Mouse (Mus musculus) limb, embryonic 14.5 days (tissue): ENCODE measurements around the gene Gm20388. TPM values are rescaled to one million over a fixed set of nuclear protein-coding genes. Genes with fewer than 3 reads are reported as not detected.
A peak's percentile ranks its signal among the peaks of the same experiment; 100 is the strongest.

ENCODE experiments used
- ATAC-seq: fragments of 200-750 bp; cut with Nextera tagmentation; 2 replicates; pipeline ENCODE4 v1.8.0; 2017; ENCODE audit warnings: low read depth, moderate number of reproducible peaks, moderate TSS enrichment; ENCODE audit not compliant: low FRiP score
- DNase-seq: peaks from one replicate; pipeline ENCODE4 v3.0.0-alpha.2; 2015; ENCODE audit warnings: low spot score
- H3K27ac ChIP-seq: fragments of 300-500 bp; sonication (generic); replicated peaks from 2 replicates; pipeline ENCODE4 v1.5.1; 2014; ENCODE audit warnings: low read depth, mild to moderate bottlenecking, low read length, moderate library complexity, mixed read lengths
- H3K27me3 ChIP-seq: fragments of 300-500 bp; sonication (generic); 2 replicates; pipeline ENCODE4 v1.6.1; 2014; ENCODE audit warnings: low read length, mixed read lengths; ENCODE audit not compliant: control insufficient read depth, insufficient read depth
- H3K36me3 ChIP-seq: fragments of 300-500 bp; sonication (generic); 2 replicates; pipeline ENCODE4 v1.6.1; 2014; ENCODE audit warnings: mild to moderate bottlenecking, low read length, moderate library complexity, mixed read lengths; ENCODE audit not compliant: control insufficient read depth, insufficient read depth
- H3K4me1 ChIP-seq: fragments of 300-500 bp; sonication (generic); 2 replicates; pipeline ENCODE4 v1.6.1; 2014; ENCODE audit warnings: antibody characterized with exemption, low read length, mixed read lengths; ENCODE audit not compliant: control insufficient read depth, insufficient read depth
- H3K4me2 ChIP-seq: fragments of 300-500 bp; sonication (generic); replicated peaks from 2 replicates; pipeline ENCODE4 v1.6.1; 2014; ENCODE audit warnings: low read depth, mild to moderate bottlenecking, low read length, moderate library complexity; ENCODE audit not compliant: severe bottlenecking
- H3K4me3 ChIP-seq: fragments of 300-500 bp; sonication (generic); replicated peaks from 2 replicates; pipeline ENCODE4 v1.5.1; 2014; ENCODE audit warnings: low read length
- H3K9ac ChIP-seq: fragments of 300-500 bp; sonication (generic); 2 replicates; pipeline ENCODE4 v1.6.1; 2014; ENCODE audit warnings: mild to moderate bottlenecking, low read depth, low read length, moderate library complexity; ENCODE audit not compliant: severe bottlenecking
- H3K9me3 ChIP-seq: fragments of 300-500 bp; sonication (generic); 2 replicates; pipeline ENCODE4 v1.6.1; 2016; ENCODE audit warnings: low read length; ENCODE audit not compliant: control insufficient read depth
- POLR2A ChIP-seq: fragments of 200-500 bp; IDR thresholded peaks from 2 replicates; pipeline ENCODE4 v1.8.0; 2012; ENCODE audit warnings: inconsistent platforms, mild to moderate bottlenecking, moderate library complexity, borderline replicate concordance; ENCODE audit not compliant: insufficient read depth, insufficient read length; ENCODE audit errors: extremely low read depth
- WGBS: fragments of 180-500 bp; shearing (Covaris S2); extraction: QIAGEN DNeasy Blood & Tissue Kit; methylation state at CpG from one replicate; pipeline ENCODE4 v1.1.7; 2014; 5-methylcytosine and 5-hydroxymethylcytosine counted together
- polyA plus RNA-seq, 2 experiments: library from polyadenylated mRNA; depleted of rRNA in 1 of 2; stranded (reverse) in 1 of 2; unstranded in 1 of 2; fragments of >200 nt; fragmentation: Nextera tagmentation in 1 of 2; extraction: Ambion mirVana in 1 of 2; gene quantifications; 2 replicates each; pipeline versions ENCODE4 v1.2.1 to v1.2.3; 2012 to 2014

Gm20388 gene
- polyA plus RNA-seq, 2 experiments, result 1.9 to 49.9 TPM

DNA sequence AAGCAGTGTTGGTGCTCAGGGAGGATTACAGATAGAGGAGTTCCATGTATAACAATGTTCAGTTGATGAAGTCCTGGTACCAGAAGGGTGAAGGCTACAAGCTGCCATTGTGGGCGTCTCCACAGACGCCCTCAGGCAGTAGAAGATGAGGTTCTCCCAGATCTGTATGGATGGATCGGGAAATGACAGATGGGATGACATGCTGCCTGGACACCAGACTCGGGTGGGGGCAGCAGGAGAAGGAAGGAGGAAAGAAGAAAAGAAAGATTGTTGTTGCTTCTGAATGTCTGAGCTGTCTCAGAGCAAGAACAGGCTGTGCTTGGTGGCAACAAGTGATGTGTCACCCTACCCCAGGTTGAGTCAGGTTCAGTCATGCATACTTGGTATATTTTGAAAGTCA is 2117.5 kb downstream of the Gm20388 start:
- H3K27ac ChIP-seq, result no peak overlapping the region
- H3K4me3 ChIP-seq, result no peak overlapping the region
- ATAC-seq (no peak), DNase-seq (no peak)
- H3K9ac ChIP-seq, result no peak overlapping the region
- TF ChIP-seq POLR2A, result no peak
- peaks cover 41% of the 10 kb centered on the region for H3K36me3 ChIP-seq
- H3K4me1 ChIP-seq, result peaks cover 4% of the 10 kb centered on the region; the same call in 1 of the 2 replicates
- no peaks in the 10 kb centered on the region for H3K9me3 ChIP-seq
- no peak overlapping the region for H3K4me2 ChIP-seq
- 82% methylated on average over 4 of the region's 4 CpGs for WGBS
- H3K27me3 ChIP-seq, result no peaks in the 10 kb centered on the region

DNA sequence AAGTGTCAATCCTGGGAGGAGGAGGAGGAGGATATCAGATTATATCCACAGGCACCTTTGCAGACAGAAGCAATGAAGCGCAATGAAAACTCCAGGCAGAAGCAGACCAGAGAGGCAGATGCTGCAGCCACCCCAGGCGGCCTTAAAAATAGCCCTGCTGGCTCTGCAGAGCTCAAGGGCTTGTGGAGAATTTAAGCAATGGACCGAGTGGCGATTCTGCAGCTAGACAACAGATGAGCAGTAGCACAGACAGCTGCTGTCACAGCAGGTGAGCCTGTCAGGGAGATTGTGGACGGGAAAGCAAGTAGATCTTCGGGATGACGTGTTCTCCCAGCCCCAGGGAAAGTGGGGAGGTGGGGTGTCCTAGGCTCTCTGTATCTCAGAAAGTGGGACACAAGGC is 2120.3 kb downstream of the Gm20388 start:
- Histone ChIP-seq H3K36me3 (peaks cover 12% of the 10 kb centered on the region), H3K27ac (no peak overlapping the region), H3K4me3 (no peak overlapping the region), H3K9me3 (no peaks in the 10 kb centered on the region), H3K9ac (no peak overlapping the region), H3K4me1 (peaks cover 12% of the 10 kb centered on the region), H3K27me3 (no peaks in the 10 kb centered on the region), H3K4me2 (no peak overlapping the region)
- TF ChIP-seq POLR2A, result no peak
- DNase-seq (no peak), ATAC-seq (peak; percentile 36)
- WGBS, result 53% methylated on average over 7 of the region's 7 CpGs

DNA sequence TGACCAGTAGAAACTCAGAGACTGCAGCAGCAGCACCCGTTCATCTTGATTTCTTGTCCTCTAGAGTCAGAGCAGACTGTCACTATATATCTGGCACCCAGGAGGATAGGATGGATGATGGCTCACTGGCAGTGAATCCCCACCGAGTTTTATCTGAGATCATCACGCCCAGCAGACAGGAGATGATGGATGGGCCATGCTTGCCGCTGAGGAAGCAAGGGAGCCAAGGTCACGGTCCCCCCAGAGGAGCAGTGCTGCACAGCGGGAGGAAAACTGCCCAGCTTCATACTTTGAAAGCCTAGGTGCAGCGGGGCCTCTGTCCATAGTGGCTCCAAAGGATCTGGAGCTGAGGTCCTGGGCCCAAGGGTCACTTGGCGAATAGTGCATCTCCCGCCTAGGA is 2122.1 kb downstream of the Gm20388 start:
- Histone ChIP-seq H3K4me2 (no peak overlapping the region), H3K27ac (no peak overlapping the region), H3K4me3 (no peak overlapping the region), H3K9me3 (no peaks in the 10 kb centered on the region), H3K36me3 (no peaks in the 10 kb centered on the region), H3K27me3 (no peaks in the 10 kb centered on the region), H3K9ac (no peak overlapping the region), H3K4me1 (peaks cover 18% of the 10 kb centered on the region)
- DNase-seq (no peak), ATAC-seq (no peak)
- 52% methylated on average over 9 of the region's 9 CpGs for WGBS
- TF ChIP-seq POLR2A, result no peak

DNA sequence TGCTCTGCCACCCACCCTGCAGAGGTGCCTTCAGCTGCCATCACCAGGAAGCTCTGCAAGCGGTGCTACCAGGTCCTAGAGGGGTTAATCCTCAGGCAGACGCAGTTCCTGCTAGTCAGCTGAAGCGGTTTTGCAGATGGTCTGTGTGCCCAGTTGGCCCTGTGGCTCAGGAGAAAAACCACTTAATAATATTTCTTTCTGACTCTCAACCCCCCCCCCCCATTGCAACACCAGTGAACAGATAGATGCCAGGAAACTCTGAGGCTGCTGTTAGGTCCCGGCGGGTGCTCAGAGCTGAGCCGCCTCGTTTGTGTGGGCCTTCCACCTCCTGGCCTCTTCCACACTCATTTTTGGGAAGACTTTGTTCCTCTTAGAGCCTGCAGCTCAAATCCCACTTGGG is 2124.9 kb downstream of the Gm20388 start:
- Histone ChIP-seq H3K27ac (no peak overlapping the region), H3K27me3 (no peaks in the 10 kb centered on the region), H3K36me3 (no peaks in the 10 kb centered on the region), H3K4me1 (peaks cover 18% of the 10 kb centered on the region), H3K9me3 (no peaks in the 10 kb centered on the region), H3K9ac (no peak overlapping the region), H3K4me2 (no peak overlapping the region), H3K4me3 (no peak overlapping the region)
- no peak for TF ChIP-seq POLR2A
- 63% methylated on average over 7 of the region's 7 CpGs for WGBS
- no peak for ATAC-seq
- no peak for DNase-seq

DNA sequence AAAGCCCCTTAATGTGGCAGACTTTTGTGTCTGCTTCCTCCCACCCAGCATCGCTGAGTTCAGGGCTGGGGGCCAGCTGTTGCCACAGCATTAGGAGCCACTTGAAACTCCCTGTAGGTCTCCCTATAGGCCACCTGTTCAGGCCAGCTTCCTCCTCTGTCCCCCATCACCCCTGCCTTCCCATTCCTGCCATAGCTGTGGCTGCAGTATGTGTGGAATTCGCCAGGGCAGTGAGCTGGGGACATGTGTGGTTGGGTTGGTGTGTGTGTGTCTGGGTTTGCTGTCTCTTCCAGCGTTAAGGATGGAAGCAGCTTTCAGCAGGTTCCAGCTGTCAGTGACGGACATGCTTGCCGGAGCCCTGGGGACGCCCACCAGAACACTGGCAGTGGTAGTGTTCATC is 2125.7 kb downstream of the Gm20388 start:
- no peak for TF ChIP-seq POLR2A
- no peak overlapping the region for H3K4me2 ChIP-seq
- H3K27me3 ChIP-seq, result no peaks in the 10 kb centered on the region
- H3K36me3 ChIP-seq, result no peaks in the 10 kb centered on the region
- ATAC-seq (peak; percentile 79), DNase-seq (peak; percentile 42)
- 72% methylated on average over 6 of the region's 6 CpGs for WGBS
- H3K4me3 ChIP-seq, result no peak overlapping the region
- H3K4me1 ChIP-seq, result peaks cover 14% of the 10 kb centered on the region
- no peak overlapping the region for H3K9ac ChIP-seq
- no peak overlapping the region for H3K27ac ChIP-seq
- H3K9me3 ChIP-seq, result no peaks in the 10 kb centered on the region

DNA sequence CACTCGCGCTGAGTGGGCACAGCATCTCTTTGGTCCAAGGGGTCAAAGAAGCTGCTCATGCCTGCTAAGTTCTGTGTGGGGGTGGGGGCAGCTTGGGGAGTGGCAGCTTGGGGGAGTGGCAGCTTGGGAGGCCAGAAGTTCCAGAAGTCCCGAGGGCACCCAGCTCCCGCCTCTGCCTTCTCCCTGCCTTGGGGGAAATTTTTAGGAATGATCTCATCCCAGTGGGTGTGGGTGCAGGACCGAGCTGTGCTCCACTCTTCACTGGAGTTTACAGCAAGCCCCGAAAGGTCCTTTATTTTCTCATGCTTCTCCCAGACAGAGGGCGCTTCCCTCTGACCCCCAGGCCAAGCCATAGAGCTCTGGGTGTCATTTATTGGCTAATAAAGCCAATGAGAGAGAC is 2126.6 kb downstream of the Gm20388 start:
- no peak for ATAC-seq
- H3K36me3 ChIP-seq, result no peaks in the 10 kb centered on the region
- no peak for TF ChIP-seq POLR2A
- H3K4me2 ChIP-seq, result no peak overlapping the region
- H3K9ac ChIP-seq, result no peak overlapping the region
- no peak overlapping the region for H3K4me3 ChIP-seq
- peaks cover 17% of the 10 kb centered on the region for H3K4me1 ChIP-seq
- no peaks in the 10 kb centered on the region for H3K9me3 ChIP-seq
- whole genome bisulfite sequencing, result 63% methylated on average over 7 of the region's 7 CpGs
- no peak overlapping the region for H3K27ac ChIP-seq
- no peaks in the 10 kb centered on the region for H3K27me3 ChIP-seq
- DNase-seq, result no peak
